Mouse (Mus musculus) ES-E14 (cell line): ENCODE results near the gene Dhh. TPM values are rescaled to one million over a fixed set of nuclear protein-coding genes. Genes with fewer than 3 reads are reported as not detected.

Experiments used
- DNase-seq: peaks from one replicate; pipeline ENCODE4 v3.0.0-alpha.2; 2013; ENCODE audit warnings: low read depth, low spot score
- H3K27ac ChIP-seq: 2 replicates; pipeline ENCODE4 v1.5.1; 2012; ENCODE audit warnings: low read depth, mild to moderate bottlenecking, low read length, moderate library complexity, mixed read lengths; ENCODE audit not compliant: poor library complexity, insufficient read depth, severe bottlenecking
- H3K36me3 ChIP-seq: 2 replicates; pipeline ENCODE4 v1.6.1; 2012; ENCODE audit warnings: mild to moderate bottlenecking, low read length, moderate library complexity, mixed read lengths; ENCODE audit not compliant: control insufficient read depth, poor library complexity, insufficient read depth, severe bottlenecking
- H3K4me1 ChIP-seq, 2 experiments: fragments of 150-350 bp in 1 of 2; sonication (generic) in 1 of 2; 2 replicates each; pipeline ENCODE4 v1.6.1; 2012; ENCODE audit warnings: low read length in 2 of 2, mild to moderate bottlenecking in 1 of 2, mixed read lengths in 1 of 2; ENCODE audit not compliant: control insufficient read depth in 2 of 2, insufficient read depth in 2 of 2, poor library complexity in 1 of 2
- H3K4me3 ChIP-seq, 2 experiments: fragments of 150-350 bp in 1 of 2; sonication (generic) in 1 of 2; 2 replicates each; pipeline ENCODE4 v1.5.1; 2012; ENCODE audit warnings: low read length in 2 of 2, low read depth in 1 of 2, mild to moderate bottlenecking in 1 of 2, mixed read lengths in 1 of 2; ENCODE audit not compliant: insufficient read depth in 1 of 2, poor library complexity in 1 of 2, severe bottlenecking in 1 of 2
- H3K9ac ChIP-seq: 2 replicates; pipeline ENCODE4 v1.6.1; 2012; ENCODE audit warnings: low read depth, mild to moderate bottlenecking, low read length, mixed read lengths; ENCODE audit not compliant: poor library complexity, insufficient read depth, severe bottlenecking
- H3K9me3 ChIP-seq: fragments of 150-350 bp; sonication (generic); 2 replicates; pipeline ENCODE4 v1.6.1; 2012; ENCODE audit warnings: low read depth, mild to moderate bottlenecking, low read length; ENCODE audit not compliant: control insufficient read depth, insufficient read depth
- CHD2 ChIP-seq: IDR thresholded peaks from 2 replicates; pipeline ENCODE4 v1.6.1; 2014; ENCODE audit warnings: mild to moderate bottlenecking, low read depth, low read length, inconsistent platforms
- HCFC1 ChIP-seq: IDR thresholded peaks from 2 replicates; pipeline ENCODE4 v1.6.1; 2012; ENCODE audit warnings: low read length, inconsistent platforms, borderline replicate concordance; ENCODE audit not compliant: insufficient read depth
- MAFK ChIP-seq: IDR thresholded peaks from 2 replicates; pipeline ENCODE4 v1.6.1; 2014; ENCODE audit warnings: mild to moderate bottlenecking, low read depth, low read length, inconsistent platforms; ENCODE audit not compliant: insufficient read depth
- ZC3H11A ChIP-seq: IDR thresholded peaks from 2 replicates; pipeline ENCODE4 v1.6.1; 2012; ENCODE audit warnings: low read depth, mild to moderate bottlenecking, inconsistent platforms, low read length, borderline replicate concordance
- ZNF384 ChIP-seq: IDR thresholded peaks from 2 replicates; pipeline ENCODE4 v1.6.1; 2012; ENCODE audit warnings: low read depth, low read length, inconsistent platforms
- in situ Hi-C, 2 experiments: fragments of 600-800 bp; cut with MboI; formaldehyde crosslinking; loops; one replicate each; pipeline ENCODE4 v1.15.1; 2025; ENCODE audit warnings: low sequenced_read_pairs in 2 of 2, inconsistent platforms in 1 of 2; ENCODE audit not compliant: unreplicated experiment in 2 of 2
- total RNA-seq: library from RNA; depleted of rRNA; stranded (reverse); fragments of 300-350 nt; gene quantifications from 2 replicates; pipeline ENCODE4 v1.2.3, GENCODE M21; 2012

Gene Dhh
- total RNA-seq, 1 experiment: 1.2 TPM

- H3K9ac ChIP-seq: no peak overlapping the region
- H3K36me3 ChIP-seq: peaks cover 60% of the 10 kb centered on the region
- H3K9me3 ChIP-seq: no peaks in the 10 kb centered on the region
- no peak overlapping the region for H3K4me3 ChIP-seq
- in situ Hi-C loops: no loop called here
- DNase-seq: no peak
- peaks cover 5 to 21% of the 10 kb centered on the region in 2 experiments; a peak in 2 of 4 replicates for H3K4me1 ChIP-seq
- TF ChIP-seq ZNF384 (no peak), ZC3H11A (no peak), CHD2 (no peak), MAFK (no peak), HCFC1 (no peak)
- no peak overlapping the region for H3K27ac ChIP-seq
Observed at GRCm38 (mm10) chr15:98865771-98866170, 32.6 kb downstream of the Dhh start.

DNA sequence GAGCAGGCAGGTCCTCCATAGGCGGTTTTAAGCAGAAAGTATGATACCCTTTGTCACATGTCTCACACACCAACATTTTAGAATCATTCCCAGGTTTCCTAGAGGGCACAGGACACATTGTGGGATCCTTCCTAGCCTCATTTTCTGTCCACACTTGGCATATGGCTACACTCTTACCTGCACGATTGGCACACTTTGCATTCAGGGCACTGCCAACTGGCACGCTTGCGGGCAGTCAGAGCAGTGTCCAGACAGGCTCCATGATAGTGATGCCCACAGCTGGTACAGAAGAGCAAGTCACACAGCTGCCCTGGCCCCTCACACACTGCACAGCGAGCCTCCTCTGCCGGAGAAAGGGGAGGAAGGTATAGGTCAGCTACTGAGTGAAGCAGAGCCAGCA lies 33.4 kb downstream of the Dhh start:
- peaks cover 5 to 18% of the 10 kb centered on the region in 2 experiments; a peak in 2 of 4 replicates for H3K4me1 ChIP-seq
- no peak for DNase-seq
- H3K9me3 ChIP-seq: no peaks in the 10 kb centered on the region
- no peak for TF ChIP-seq CHD2
- TF ChIP-seq ZNF384: no peak
- no peak for TF ChIP-seq MAFK
- no peak for TF ChIP-seq ZC3H11A
- TF ChIP-seq HCFC1: no peak
- H3K9ac ChIP-seq: no peak overlapping the region
- no peak overlapping the region for H3K27ac ChIP-seq
- H3K36me3 ChIP-seq: peaks cover 67% of the 10 kb centered on the region
- in situ Hi-C loops: no loop called here
- no peak overlapping the region for H3K4me3 ChIP-seq

DNA sequence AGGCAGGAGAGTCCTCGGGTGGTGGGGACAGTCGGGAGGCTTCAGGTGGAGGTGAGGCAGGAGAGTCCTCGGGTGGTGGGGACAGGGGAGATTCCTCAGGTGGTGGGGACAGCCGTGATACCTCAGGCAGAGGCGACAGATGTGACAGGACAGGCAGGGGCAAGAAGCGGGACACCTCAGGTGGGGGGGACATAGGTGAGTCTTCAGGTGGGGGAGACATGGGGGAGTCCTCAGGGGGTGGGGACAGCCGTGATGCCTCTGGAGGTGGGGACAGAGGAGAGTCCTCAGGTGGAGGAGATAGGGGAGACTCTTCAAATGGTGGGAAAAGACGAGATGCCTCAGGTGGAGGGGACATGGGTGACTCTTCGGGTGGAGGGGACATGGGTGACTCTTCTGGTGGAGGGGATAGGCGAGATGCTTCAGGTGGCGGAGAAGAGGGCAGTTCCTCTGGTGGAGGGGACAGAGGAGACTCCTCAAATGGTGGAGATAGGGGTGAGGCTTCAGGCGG lies 34.8 kb downstream of the Dhh start:
- H3K4me1 ChIP-seq: peaks cover 0 to 9% of the 10 kb centered on the region in 2 experiments; a peak in 1 of 4 replicates
- in situ Hi-C loops: no loop called here
- H3K9me3 ChIP-seq: no peaks in the 10 kb centered on the region
- TF ChIP-seq CHD2 (no peak), HCFC1 (no peak), MAFK (no peak)
- H3K9ac ChIP-seq: no peak overlapping the region
- no peak overlapping the region for H3K27ac ChIP-seq
- H3K4me3 ChIP-seq: no peak overlapping the region
- no peak for DNase-seq
- peaks cover 80% of the 10 kb centered on the region for H3K36me3 ChIP-seq

GRCm38 (mm10) chr15:98861701-98862410 lies 36.5 kb downstream of the Dhh start:
- Histone ChIP-seq H3K4me3 (no peak overlapping the region), H3K36me3 (peaks cover 93% of the 10 kb centered on the region), H3K27ac (no peak overlapping the region), H3K4me1 (no peaks in the 10 kb centered on the region), H3K9me3 (no peaks in the 10 kb centered on the region), H3K9ac (no peak overlapping the region)
- no peak for DNase-seq
- in situ Hi-C loops: no loop called here
- TF ChIP-seq ZC3H11A (no peak), MAFK (no peak), CHD2 (no peak), ZNF384 (no peak), HCFC1 (no peak)
